Mouse (Mus musculus) kidney, embryonic 14.5 days (tissue): ENCODE results near the gene Gfap. TPM values are rescaled to one million over a fixed set of nuclear protein-coding genes. Genes with fewer than 3 reads are reported as not detected.

Source experiments
- ATAC-seq: fragments of 200-750 bp; cut with Nextera tagmentation; 2 replicates; pipeline ENCODE4 v1.8.0; 2017; ENCODE audit warnings: moderate number of reproducible peaks, mild to moderate bottlenecking, moderate TSS enrichment, moderate library complexity; ENCODE audit not compliant: low FRiP score, low TSS enrichment
- H3K27ac ChIP-seq: fragments of 300-500 bp; sonication (generic); 2 replicates; pipeline ENCODE4 v1.5.1; 2014; ENCODE audit warnings: low read depth, mild to moderate bottlenecking, low read length, moderate library complexity, mixed read lengths
- H3K27me3 ChIP-seq: fragments of 300-500 bp; sonication (generic); 2 replicates; pipeline ENCODE4 v1.6.1; 2014; ENCODE audit warnings: mild to moderate bottlenecking, low read length; ENCODE audit not compliant: control insufficient read depth, insufficient read depth
- H3K36me3 ChIP-seq: fragments of 300-500 bp; sonication (generic); 2 replicates; pipeline ENCODE4 v1.6.1; 2014; ENCODE audit warnings: low read length, mixed read lengths; ENCODE audit not compliant: control insufficient read depth, insufficient read depth
- H3K4me1 ChIP-seq: fragments of 300-500 bp; sonication (generic); 2 replicates; pipeline ENCODE4 v1.6.1; 2014; ENCODE audit warnings: low read length, mixed read lengths; ENCODE audit not compliant: control insufficient read depth, insufficient read depth
- H3K4me2 ChIP-seq: fragments of 300-500 bp; sonication (generic); replicated peaks from 2 replicates; pipeline ENCODE4 v1.6.1; 2014; ENCODE audit warnings: low read depth, mild to moderate bottlenecking, low read length
- H3K4me3 ChIP-seq: fragments of 300-500 bp; sonication (generic); 2 replicates; pipeline ENCODE4 v1.5.1; 2014; ENCODE audit warnings: mild to moderate bottlenecking, low read length
- H3K9ac ChIP-seq: fragments of 300-500 bp; sonication (generic); 2 replicates; pipeline ENCODE4 v1.6.1; 2014; ENCODE audit warnings: low read depth, mild to moderate bottlenecking, low read length, moderate library complexity
- H3K9me3 ChIP-seq: fragments of 300-500 bp; sonication (generic); 2 replicates; pipeline ENCODE4 v1.6.1; 2016; ENCODE audit warnings: low read length; ENCODE audit not compliant: control insufficient read depth
- WGBS: fragments of 180-500 bp; shearing (Covaris S2); extraction: QIAGEN DNeasy Blood & Tissue Kit; methylation state at CpG from one replicate; pipeline ENCODE4 v1.1.7; 2014; 5-methylcytosine and 5-hydroxymethylcytosine counted together
- polyA plus RNA-seq: library from polyadenylated mRNA; unstranded; fragments of >200 nt; fragmentation: Nextera tagmentation; extraction: Ambion mirVana; gene quantifications from 2 replicates; pipeline ENCODE4 v1.2.1, GENCODE M21; 2014

Gene Gfap
- 0.29 and 0.31 TPM in 2 replicates for polyA plus RNA-seq

DNA sequence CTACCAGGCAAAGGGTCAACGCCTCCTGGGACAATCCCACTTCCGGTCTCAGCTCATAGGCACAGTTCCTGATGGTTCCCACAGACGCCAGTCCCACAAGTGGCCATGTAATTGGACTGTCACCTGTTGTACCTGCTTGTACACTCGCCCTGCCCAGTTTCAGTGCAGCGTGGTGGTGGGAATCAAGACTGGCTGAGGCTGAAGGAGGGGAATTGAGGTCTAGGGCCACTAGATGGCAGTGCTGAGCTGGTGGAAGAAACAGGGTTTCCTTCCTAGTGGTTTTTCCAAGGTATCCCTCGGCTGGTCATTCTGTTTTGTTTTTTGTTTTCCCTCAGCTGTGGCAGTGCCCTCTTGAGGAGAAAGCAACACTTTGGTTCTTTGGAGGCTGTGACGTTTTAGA is at the start of gene Gfap:
Gfap (minus strand) TSS at position 150 of the 400 bp plus-strand sequence.
- H3K4me3 ChIP-seq: no peak within 1 kb of the TSS
- WGBS: 10% methylated on average over 7 of the region's 7 CpGs
- H3K4me2 ChIP-seq: no peak within 1 kb of the TSS
- no peaks in the 10 kb centered on the region for H3K9me3 ChIP-seq
- H3K27ac ChIP-seq: no peak within 1 kb of the TSS
- no peaks in the 10 kb centered on the region; the same call in 1 of the 2 replicates for H3K27me3 ChIP-seq
- peaks cover 7% of the 10 kb centered on the region for H3K36me3 ChIP-seq
- no peaks in the 10 kb centered on the region for H3K4me1 ChIP-seq
- ATAC-seq: peak; percentile 56; the same call in 1 of the 2 replicates
- H3K9ac ChIP-seq: no peak within 1 kb of the TSS

DNA sequence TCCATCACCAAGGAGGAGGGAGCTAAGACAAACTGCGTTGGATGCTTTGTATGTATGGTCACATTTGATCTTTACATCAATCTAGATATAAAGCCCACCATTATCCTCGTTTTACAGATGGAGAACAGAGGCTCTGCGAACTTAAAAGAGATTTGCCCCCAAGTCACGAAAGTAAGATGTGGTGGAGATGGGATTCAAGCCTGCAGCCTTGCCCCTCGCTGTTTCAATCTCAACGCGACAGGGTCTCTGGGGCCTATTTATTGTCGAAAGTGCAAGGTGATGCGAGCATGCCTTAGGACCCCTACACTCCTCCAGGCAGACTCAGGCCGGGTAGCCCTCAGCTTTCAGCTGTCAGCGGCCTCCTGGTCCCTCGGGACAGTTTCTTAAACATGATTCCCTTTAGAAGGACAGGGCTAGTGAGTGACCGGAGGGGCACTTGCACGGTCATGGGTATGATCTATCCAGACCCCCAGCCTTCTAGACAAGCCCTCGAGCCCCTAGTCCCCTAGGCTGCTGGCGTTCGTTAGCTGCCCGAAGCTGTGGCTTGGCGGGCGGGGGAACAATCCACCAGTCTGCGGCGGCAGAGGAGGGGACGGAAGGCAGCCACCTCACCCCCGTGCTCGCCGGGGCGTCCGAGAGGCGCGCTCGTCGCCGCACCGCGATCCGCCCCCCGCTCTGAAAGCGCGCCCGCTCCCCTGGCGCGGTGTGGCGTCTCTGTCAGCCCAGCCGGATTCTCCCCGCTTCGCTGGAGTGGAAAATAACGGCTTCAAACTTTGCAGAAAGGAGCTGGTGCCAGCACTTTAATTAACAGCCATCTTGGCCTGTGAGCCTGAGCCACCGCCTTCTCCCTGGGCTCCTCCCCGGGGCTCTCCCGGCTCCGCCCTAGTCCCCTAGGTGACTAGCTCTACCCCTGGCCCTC is 47.6 kb upstream of the Gfap start:
- Histone ChIP-seq H3K9ac (peak overlapping the region; percentile 61), H3K36me3 (no peaks in the 10 kb centered on the region), H3K4me2 (peak overlapping the region; percentile 80), H3K4me3 (peak overlapping the region; percentile 47), H3K4me1 (peaks cover 33% of the 10 kb centered on the region), H3K9me3 (no peaks in the 10 kb centered on the region), H3K27ac (peak overlapping the region; percentile 39; the same call in 1 of the 2 replicates), H3K27me3 (peaks cover 79% of the 10 kb centered on the region)
- WGBS: under 1% methylated on average over 51 of the region's 51 CpGs
- peak; percentile 40 for ATAC-seq

DNA sequence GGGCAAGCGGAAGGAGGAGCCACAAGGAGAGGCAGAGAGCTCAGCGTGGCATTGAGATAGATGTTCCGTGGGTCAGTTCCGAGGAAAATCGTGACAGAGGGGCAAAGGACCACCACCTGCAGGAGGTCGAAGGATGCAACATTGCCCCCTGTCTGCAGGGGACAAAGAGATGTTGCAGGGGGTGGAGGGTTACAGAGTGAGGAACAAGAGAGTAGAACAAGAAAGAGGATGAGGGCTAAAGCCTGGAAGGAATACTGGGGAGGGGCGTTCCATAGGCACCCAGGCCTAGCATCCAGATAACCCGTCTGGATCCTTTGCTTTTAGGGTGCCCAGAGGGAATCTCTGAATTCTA is 46.3 kb upstream of the Gfap start:
- Histone ChIP-seq H3K4me1 (peaks cover 33% of the 10 kb centered on the region), H3K36me3 (no peaks in the 10 kb centered on the region), H3K27ac (no peak overlapping the region), H3K27me3 (peaks cover 92% of the 10 kb centered on the region), H3K9ac (no peak overlapping the region), H3K4me3 (peak overlapping the region; percentile 37), H3K9me3 (no peaks in the 10 kb centered on the region), H3K4me2 (peak overlapping the region; percentile 69)
- peak; percentile 18; the same call in 1 of the 2 replicates for ATAC-seq
- 10% methylated on average over 8 of the region's 8 CpGs for WGBS

DNA sequence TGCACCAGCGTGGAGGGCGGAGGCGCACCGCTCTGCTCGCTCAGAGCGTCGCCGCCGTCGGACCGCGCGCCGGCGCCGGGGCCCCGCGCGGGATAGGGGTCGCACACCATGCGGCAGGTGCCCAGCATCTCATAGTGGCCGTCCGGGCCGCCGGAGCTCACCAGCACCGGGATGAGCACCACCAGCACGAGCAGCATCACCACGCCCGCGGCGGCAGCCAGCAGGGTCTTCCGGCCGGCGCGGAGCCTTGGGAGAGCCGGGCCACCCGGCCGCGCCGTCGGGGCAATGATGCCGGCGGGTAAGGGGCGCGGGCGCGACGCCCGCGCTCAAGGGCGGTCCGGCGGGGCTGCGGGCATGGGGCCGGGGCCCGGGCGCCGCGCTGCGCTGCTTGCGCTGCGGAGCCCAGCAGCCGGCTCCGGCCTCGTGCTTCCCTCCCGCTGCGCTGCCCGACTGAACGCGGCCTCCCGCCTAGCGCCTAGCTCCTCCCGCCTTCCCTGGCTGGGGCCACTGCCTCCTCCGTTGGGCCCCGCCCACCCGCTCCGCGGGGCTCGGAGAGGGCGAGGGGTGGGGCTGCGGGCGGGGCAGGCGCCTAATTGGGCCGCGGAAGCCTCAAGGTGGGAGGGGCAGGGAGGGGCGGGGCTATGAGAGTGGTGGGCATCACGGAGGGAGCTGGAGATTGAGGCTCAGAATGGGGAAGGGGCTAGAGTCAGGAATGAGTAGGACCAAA is 45.7 kb upstream of the Gfap start, which contains the start of gene C1ql1:
C1ql1 (minus strand) TSS at position 424 of the 727 bp plus-strand sequence.
- peak; percentile 88 for ATAC-seq
- Histone ChIP-seq H3K27ac (no peak within 1 kb of the TSS), H3K9me3 (no peaks in the 10 kb centered on the region), H3K4me1 (peaks cover 33% of the 10 kb centered on the region), H3K27me3 (peaks cover 86% of the 10 kb centered on the region), H3K9ac (peak within 1 kb of the TSS; percentile 52; the same call in 1 of the 2 replicates), H3K4me3 (peak within 1 kb of the TSS; percentile 37), H3K4me2 (peak within 1 kb of the TSS; percentile 69), H3K36me3 (no peaks in the 10 kb centered on the region)
- WGBS: under 1% methylated on average over 70 of the region's 87 CpGs

DNA sequence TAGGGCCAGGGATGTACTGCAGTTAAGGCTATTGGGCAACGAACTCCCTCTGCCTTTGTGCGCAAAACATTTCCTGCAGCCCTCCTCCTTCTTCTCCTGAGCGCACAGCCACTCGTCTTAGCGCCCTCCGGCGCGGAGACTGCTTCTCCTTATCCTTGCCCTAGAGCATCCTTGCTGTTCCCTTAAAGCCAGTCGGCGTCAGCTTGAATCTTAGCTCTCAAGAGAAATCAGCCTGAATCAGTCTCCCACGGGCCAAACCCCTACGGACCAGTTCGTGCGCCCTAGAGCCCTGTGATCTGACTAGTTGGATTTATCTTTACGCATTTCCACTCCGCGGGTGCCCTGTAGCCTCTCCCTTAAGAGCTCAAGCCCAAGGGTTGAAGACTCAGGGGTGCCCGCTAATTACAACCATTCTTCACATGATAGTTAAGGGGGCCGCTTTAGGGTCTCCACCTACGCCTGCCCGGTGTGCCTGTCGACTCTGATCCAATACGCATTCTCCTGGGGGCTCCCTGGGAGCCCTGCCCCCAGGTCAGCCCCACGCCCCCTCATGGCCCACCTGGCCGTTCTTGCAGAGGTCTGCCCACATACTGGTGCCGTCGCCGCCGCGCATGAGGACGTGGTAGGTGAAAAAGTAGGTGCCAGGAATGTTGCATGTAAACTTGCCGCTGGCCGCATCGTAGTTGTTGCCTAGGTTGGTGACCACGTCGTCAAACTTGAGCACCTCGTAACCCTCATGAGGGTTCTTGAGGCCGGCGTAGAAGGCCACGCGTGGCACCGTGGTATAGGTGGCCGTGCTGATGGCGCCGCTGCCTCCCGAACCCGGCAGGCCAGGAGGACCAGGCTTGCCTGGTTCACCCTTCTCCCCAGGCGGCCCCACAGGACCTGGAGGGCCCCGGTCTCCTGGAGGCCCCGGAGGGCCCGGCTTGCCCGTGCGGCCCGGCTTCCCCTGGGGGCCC is 44.9 kb upstream of the Gfap start:
- no peaks in the 10 kb centered on the region for H3K9me3 ChIP-seq
- no peaks in the 10 kb centered on the region for H3K36me3 ChIP-seq
- H3K27ac ChIP-seq: no peak overlapping the region
- H3K9ac ChIP-seq: peak overlapping the region; percentile 52; the same call in 1 of the 2 replicates
- H3K4me2 ChIP-seq: peak overlapping the region; percentile 69
- WGBS: 2% methylated on average over 54 of the region's 54 CpGs
- peaks cover 83% of the 10 kb centered on the region for H3K27me3 ChIP-seq
- H3K4me1 ChIP-seq: peaks cover 33% of the 10 kb centered on the region
- ATAC-seq: no peak; the same call in 1 of the 2 replicates
- H3K4me3 ChIP-seq: peak overlapping the region; percentile 37

DNA sequence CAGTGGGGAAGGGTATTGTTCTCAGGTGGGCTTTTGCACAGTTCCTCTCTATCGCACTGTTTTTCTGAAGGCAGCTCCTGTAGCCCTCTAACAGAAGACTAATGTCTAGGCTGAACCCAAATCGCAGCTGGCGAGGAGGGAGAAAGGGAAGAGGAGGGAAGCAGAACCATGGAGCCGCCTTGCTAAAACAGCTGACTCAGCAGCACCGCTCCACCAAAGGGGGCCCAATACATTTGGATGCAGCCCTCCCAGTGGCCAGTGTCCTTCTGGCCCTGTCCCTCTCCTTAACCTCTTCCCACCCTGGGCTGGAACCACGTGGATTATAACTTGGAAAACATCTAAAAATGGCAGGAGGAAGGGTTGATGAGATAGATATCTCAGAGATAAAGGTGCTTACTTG is 40.5 kb upstream of the Gfap start:
- peaks cover 47% of the 10 kb centered on the region for H3K27me3 ChIP-seq
- H3K36me3 ChIP-seq: no peaks in the 10 kb centered on the region
- ATAC-seq: no peak
- WGBS: 61% methylated on average over 6 of the region's 6 CpGs
- no peak overlapping the region for H3K4me3 ChIP-seq
- H3K9ac ChIP-seq: no peak overlapping the region
- no peak overlapping the region for H3K4me2 ChIP-seq
- H3K9me3 ChIP-seq: no peaks in the 10 kb centered on the region
- no peak overlapping the region for H3K27ac ChIP-seq
- H3K4me1 ChIP-seq: peaks cover 28% of the 10 kb centered on the region

DNA sequence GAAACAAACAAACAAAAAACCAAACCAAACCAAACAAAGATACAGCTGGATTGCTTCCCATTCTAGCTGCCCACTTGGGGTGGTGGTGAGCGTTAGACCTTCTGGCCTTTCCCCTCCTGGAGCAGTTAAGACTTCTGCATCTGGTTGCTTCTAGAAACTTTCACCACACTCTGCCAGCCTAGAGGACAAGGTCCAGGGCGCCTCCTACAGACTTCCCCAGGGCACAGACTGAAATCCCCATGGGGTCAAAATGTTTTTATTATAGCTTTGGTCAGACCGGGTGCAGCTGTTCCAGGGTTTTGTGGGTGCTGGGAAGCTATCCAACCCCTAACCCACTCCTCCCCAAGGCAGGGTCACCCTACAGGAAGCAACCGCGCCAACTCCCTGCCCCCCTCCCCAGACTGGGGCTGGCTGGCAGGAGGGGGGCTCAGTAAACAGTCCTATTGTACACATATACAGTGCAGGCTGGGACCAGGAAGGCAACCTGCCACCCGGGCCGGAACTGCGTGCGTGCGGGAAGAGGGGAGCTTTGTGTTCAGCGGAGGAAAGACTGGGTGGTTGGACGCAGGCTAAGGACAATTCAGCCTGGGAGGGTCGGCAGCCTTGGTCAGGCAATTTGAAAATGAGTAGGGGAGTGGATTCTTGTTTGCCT is 38.4 kb upstream of the Gfap start:
- H3K27me3 ChIP-seq: peaks cover 26% of the 10 kb centered on the region
- H3K36me3 ChIP-seq: no peaks in the 10 kb centered on the region
- peaks cover 17% of the 10 kb centered on the region for H3K4me1 ChIP-seq
- no peak overlapping the region for H3K4me2 ChIP-seq
- ATAC-seq: no peak
- H3K4me3 ChIP-seq: no peak overlapping the region
- no peak overlapping the region for H3K9ac ChIP-seq
- 23% methylated on average over 13 of the region's 13 CpGs for WGBS
- H3K27ac ChIP-seq: no peak overlapping the region
- H3K9me3 ChIP-seq: no peaks in the 10 kb centered on the region
